Mouse (Mus musculus) intestine, postnatal 0 days (tissue): ENCODE measurements around the gene Ran. TPM values are rescaled to one million over a fixed set of nuclear protein-coding genes. Genes with fewer than 3 reads are reported as not detected.

Experiments used
- ATAC-seq: fragments of 200-750 bp; cut with Nextera tagmentation; 2 replicates; pipeline ENCODE4 v1.8.0; 2017; ENCODE audit warnings: mild to moderate bottlenecking, moderate TSS enrichment, moderate library complexity
- H3K27ac ChIP-seq: fragments of 300-500 bp; sonication (generic); 2 replicates; pipeline ENCODE4 v1.5.1; 2014; ENCODE audit warnings: mild to moderate bottlenecking, low read depth, low read length, moderate library complexity
- H3K27me3 ChIP-seq: fragments of 300-500 bp; sonication (generic); replicated peaks from 2 replicates; pipeline ENCODE4 v1.6.1; 2014; ENCODE audit warnings: low read length, mixed read lengths; ENCODE audit not compliant: control insufficient read depth, insufficient read depth
- H3K36me3 ChIP-seq: fragments of 300-500 bp; sonication (generic); 2 replicates; pipeline ENCODE4 v1.6.1; 2014; ENCODE audit warnings: mild to moderate bottlenecking, moderate library complexity; ENCODE audit not compliant: control insufficient read depth, insufficient read depth
- H3K4me1 ChIP-seq: fragments of 300-500 bp; sonication (generic); replicated peaks from 2 replicates; pipeline ENCODE4 v1.6.1; 2014; ENCODE audit warnings: antibody characterized with exemption, low read length, mixed read lengths; ENCODE audit not compliant: control insufficient read depth, insufficient read depth
- H3K4me2 ChIP-seq: fragments of 300-500 bp; sonication (generic); replicated peaks from 2 replicates; pipeline ENCODE4 v1.6.1; 2014; ENCODE audit warnings: low read depth, mild to moderate bottlenecking, moderate library complexity
- H3K4me3 ChIP-seq: fragments of 300-500 bp; sonication (generic); 2 replicates; pipeline ENCODE4 v1.5.1; 2014; ENCODE audit warnings: low read depth, low read length
- H3K9ac ChIP-seq: fragments of 300-500 bp; sonication (generic); 2 replicates; pipeline ENCODE4 v1.6.1; 2014; ENCODE audit warnings: mild to moderate bottlenecking, low read depth, low read length
- H3K9me3 ChIP-seq: fragments of 300-500 bp; sonication (generic); 2 replicates; pipeline ENCODE4 v1.6.1; 2016; ENCODE audit warnings: mixed run types; ENCODE audit not compliant: control insufficient read depth
- CTCF ChIP-seq: sonication (generic); IDR thresholded peaks from 2 replicates; pipeline ENCODE4 v1.5.1; 2016; ENCODE audit warnings: low read depth, mild to moderate bottlenecking, control low read depth, antibody characterized with exemption, moderate library complexity
- WGBS: fragments of 180-500 bp; shearing (Covaris S2); extraction: QIAGEN DNeasy Blood & Tissue Kit; methylation state at CpG from one replicate; pipeline ENCODE4 v1.1.7; 2014; 5-methylcytosine and 5-hydroxymethylcytosine counted together
- polyA plus RNA-seq: library from polyadenylated mRNA; unstranded; fragments of >200 nt; fragmentation: Nextera tagmentation; extraction: Ambion mirVana; gene quantifications from 2 replicates; pipeline ENCODE4 v1.2.1, GENCODE M21; 2015

Ran gene
- polyA plus RNA-seq, 1 experiment from 2014 or later, result 196 TPM

- peak; percentile 79 for ATAC-seq
- H3K9ac ChIP-seq, result peak overlapping the region; percentile 74
- WGBS, result under 1% methylated on average over 45 of the region's 56 CpGs
Observed at GRCm38 (mm10) chr5:129020300-129020668, 415 bp downstream of the Ran start.

GRCm38 (mm10) chr5:129020731-129021130 is 862 bp downstream of the Ran start:
- peak overlapping the region; percentile 74 for H3K9ac ChIP-seq
- peak overlapping the region; percentile 87 for H3K4me2 ChIP-seq
- H3K27ac ChIP-seq, result peak overlapping the region; percentile 93; the same call in 1 of the 2 replicates
- H3K4me1 ChIP-seq, result peaks cover 2% of the 10 kb centered on the region; the same call in 1 of the 2 replicates
- WGBS, result 9% methylated on average over 28 of the region's 28 CpGs
- no peak for ATAC-seq
- H3K9me3 ChIP-seq, result no peaks in the 10 kb centered on the region
- H3K4me3 ChIP-seq, result peak overlapping the region; percentile 78
- peaks cover 5% of the 10 kb centered on the region; the same call in 1 of the 2 replicates for H3K36me3 ChIP-seq
- no peak for TF ChIP-seq CTCF
- no peaks in the 10 kb centered on the region for H3K27me3 ChIP-seq

More at GRCm38 (mm10) chr5:129020300-129020668, 415 bp downstream of the Ran start:
- Histone ChIP-seq H3K4me3 (peak overlapping the region; percentile 78), H3K27me3 (no peaks in the 10 kb centered on the region), H3K4me2 (peak overlapping the region; percentile 87), H3K4me1 (peaks cover 2% of the 10 kb centered on the region; the same call in 1 of the 2 replicates), H3K9me3 (no peaks in the 10 kb centered on the region), H3K27ac (peak overlapping the region; percentile 93), H3K36me3 (peaks cover 5% of the 10 kb centered on the region; the same call in 1 of the 2 replicates)
- peak; percentile 59 for TF ChIP-seq CTCF

- peak; percentile 38 for TF ChIP-seq CTCF
- no peak for ATAC-seq
- Histone ChIP-seq H3K27me3 (no peaks in the 10 kb centered on the region), H3K9ac (no peak overlapping the region), H3K9me3 (no peaks in the 10 kb centered on the region), H3K4me2 (no peak overlapping the region), H3K4me3 (no peak overlapping the region), H3K36me3 (peaks cover 5% of the 10 kb centered on the region; the same call in 1 of the 2 replicates), H3K4me1 (no peaks in the 10 kb centered on the region), H3K27ac (no peak overlapping the region)
- 41% methylated on average over 2 of the region's 2 CpGs for WGBS
Observed at GRCm38 (mm10) chr5:129025048-129025447, 5.2 kb downstream of the Ran start.

- H3K9me3 ChIP-seq, result no peaks in the 10 kb centered on the region
- no peak overlapping the region for H3K9ac ChIP-seq
- 67% methylated on average over 2 of the region's 2 CpGs for WGBS
- H3K36me3 ChIP-seq, result peaks cover 5% of the 10 kb centered on the region; the same call in 1 of the 2 replicates
- H3K4me3 ChIP-seq, result no peak overlapping the region
- no peak for ATAC-seq
- no peaks in the 10 kb centered on the region for H3K27me3 ChIP-seq
- no peak overlapping the region for H3K4me2 ChIP-seq
- no peak for TF ChIP-seq CTCF
- H3K27ac ChIP-seq, result no peak overlapping the region
- H3K4me1 ChIP-seq, result no peaks in the 10 kb centered on the region
Observed at GRCm38 (mm10) chr5:129025725-129026124, 5.9 kb downstream of the Ran start.

GRCm38 (mm10) chr5:129026171-129026570 is 6.3 kb downstream of the Ran start:
- WGBS, result 82% methylated on average over 3 of the region's 3 CpGs
- H3K27ac ChIP-seq, result no peak overlapping the region; the same call in 1 of the 2 replicates
- no peak overlapping the region for H3K4me2 ChIP-seq
- ATAC-seq, result no peak
- no peaks in the 10 kb centered on the region for H3K9me3 ChIP-seq
- no peak for TF ChIP-seq CTCF
- peaks cover 5% of the 10 kb centered on the region; the same call in 1 of the 2 replicates for H3K36me3 ChIP-seq
- no peak overlapping the region for H3K9ac ChIP-seq
- no peak overlapping the region for H3K4me3 ChIP-seq
- no peaks in the 10 kb centered on the region for H3K27me3 ChIP-seq
- H3K4me1 ChIP-seq, result no peaks in the 10 kb centered on the region

GRCm38 (mm10) chr5:129026637-129027036 is 6.8 kb downstream of the Ran start:
- ATAC-seq, result no peak
- no peaks in the 10 kb centered on the region for H3K9me3 ChIP-seq
- H3K27me3 ChIP-seq, result no peaks in the 10 kb centered on the region
- no peak overlapping the region for H3K9ac ChIP-seq
- no peak overlapping the region for H3K4me3 ChIP-seq
- TF ChIP-seq CTCF, result no peak; the same call in 1 of the 2 replicates
- 70% methylated on average over 1 of the region's 1 CpGs for WGBS
- no peak overlapping the region for H3K27ac ChIP-seq
- peaks cover 5% of the 10 kb centered on the region; the same call in 1 of the 2 replicates for H3K36me3 ChIP-seq
- no peaks in the 10 kb centered on the region for H3K4me1 ChIP-seq
- H3K4me2 ChIP-seq, result no peak overlapping the region
